Mouse (Mus musculus): ENCODE measurements around the gene Rtraf.
A peak's percentile ranks its signal among the peaks of the same experiment; 100 is the strongest.
"Not testable (repeated sequence)": the region's sequence is repeated elsewhere in the genome, so short reads cannot be mapped to it uniquely, and the experiment has no call there.

Rtraf gene

GRCm38 (mm10) chr14:19823321-19824142 is at the start of gene Rtraf:
TSS of gene Rtraf (minus strand) at chr14:19823824.
- DNase-seq (ENCODE audit: low spot score), result peak; percentile 99

GRCm38 (mm10) chr14:19867286-19867935 is 43.8 kb upstream of the Rtraf start:
- peak; percentile 32 for DNase-seq (ENCODE audit: low spot score)

GRCm38 (mm10) chr14:19865121-19865520 is 41.5 kb upstream of the Rtraf start:
- DNase-seq (ENCODE audit: low spot score), result not testable (repeated sequence)

- DNase-seq (ENCODE audit: low spot score), result no peak
Measured at GRCm38 (mm10) chr14:19861311-19862080, 37.9 kb upstream of the Rtraf start.

GRCm38 (mm10) chr14:19860281-19860680 is 36.7 kb upstream of the Rtraf start:
- DNase-seq (ENCODE audit: low spot score), result no peak

GRCm38 (mm10) chr14:19858808-19859776 is 35.5 kb upstream of the Rtraf start:
- no peak for DNase-seq (ENCODE audit: low spot score)

- no peak for DNase-seq (ENCODE audit: low spot score)
Measured at GRCm38 (mm10) chr14:19858279-19858678, 34.7 kb upstream of the Rtraf start.

- DNase-seq (ENCODE audit: low spot score), result no peak
Measured at GRCm38 (mm10) chr14:19853471-19853870, 29.8 kb upstream of the Rtraf start.

GRCm38 (mm10) chr14:19839600-19840332 is 16.1 kb upstream of the Rtraf start:
- peak; percentile 72 for DNase-seq (ENCODE audit: low spot score)

GRCm38 (mm10) chr14:19836289-19836688 is 12.7 kb upstream of the Rtraf start:
- no peak for DNase-seq (ENCODE audit: low spot score)

- DNase-seq (ENCODE audit: low spot score), result peak; percentile 30
Measured at GRCm38 (mm10) chr14:19825481-19825880, 1.9 kb upstream of the Rtraf start.

GRCm38 (mm10) chr14:19821686-19822085 is 1.9 kb downstream of the Rtraf start:
- no peak for DNase-seq (ENCODE audit: low spot score)

- peak; percentile 89 for DNase-seq (ENCODE audit: low spot score)
Measured at GRCm38 (mm10) chr14:19817949-19818348, 5.7 kb downstream of the Rtraf start.

- DNase-seq (ENCODE audit: low spot score), result no peak
Measured at GRCm38 (mm10) chr14:19813061-19813460, 10.6 kb downstream of the Rtraf start.

GRCm38 (mm10) chr14:19809934-19810333 is 13.7 kb downstream of the Rtraf start:
- DNase-seq (ENCODE audit: low spot score), result no peak

- DNase-seq (ENCODE audit: low spot score), result no peak
Measured at GRCm38 (mm10) chr14:19807858-19808257, 15.8 kb downstream of the Rtraf start.

- no peak for DNase-seq (ENCODE audit: low spot score)
Measured at GRCm38 (mm10) chr14:19807339-19807738, 16.3 kb downstream of the Rtraf start.

GRCm38 (mm10) chr14:19803623-19804022 is 20.0 kb downstream of the Rtraf start:
- DNase-seq (ENCODE audit: low spot score), result no peak

GRCm38 (mm10) chr14:19803222-19803621 is 20.4 kb downstream of the Rtraf start:
- DNase-seq (ENCODE audit: low spot score), result no peak

GRCm38 (mm10) chr14:19801474-19802215 is 22.0 kb downstream of the Rtraf start:
- no peak for DNase-seq (ENCODE audit: low spot score)

Measured in embryo, embryonic 10 days (tissue).